Mouse (Mus musculus): ENCODE measurements around the gene Kdm7a. TPM values are rescaled to one million over a fixed set of nuclear protein-coding genes. Genes with fewer than 3 reads are reported as not detected.

The Kdm7a gene
- polyA plus RNA-seq, 1 experiment from 2014 or later = 11.2 TPM

DNA sequence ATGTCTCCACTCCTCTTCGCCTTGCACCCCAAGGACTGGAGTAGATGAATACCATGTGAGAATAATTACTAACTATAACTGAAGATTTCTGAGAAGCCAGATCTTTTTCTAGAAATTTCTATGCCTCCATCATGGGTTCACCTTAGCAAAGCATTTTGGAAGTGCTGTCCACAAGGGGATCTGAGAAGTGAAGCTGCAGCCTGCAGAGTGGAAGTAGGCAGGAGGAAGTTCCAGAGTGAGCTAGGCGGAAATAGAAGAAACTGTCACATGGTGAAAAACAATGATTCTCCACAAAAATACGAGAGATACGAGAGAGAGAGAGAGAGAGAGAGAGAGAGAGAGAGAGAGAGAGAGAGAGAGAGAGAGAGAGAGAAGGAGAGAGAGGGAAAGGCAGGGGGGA, 26.0 kb upstream of the Kdm7a start:
- H3K27me3 ChIP-seq = no peaks in the 10 kb centered on the region
- no peak for TF ChIP-seq CTCF (IDR thresholded peaks at IDR 0.05)
- in situ Hi-C loops (cut with MboI; ENCODE audit: low pct_unique_long_range_greater_than_20kb) = no loop called here
- DNase-seq (ENCODE audit: low read depth, low spot score) = no peak
- ChIA-PET CTCF (interaction anchor here (0.8 to 1.3 kb wide), 2 partner anchors 9 kb away, joined by 3 to 4 read pairs; no protein-coding TSS in a partner anchor), POLR2A (interaction anchor here (0.9 kb wide), 1 partner anchor 10 kb away, joined by 5 read pairs; no protein-coding TSS in a partner anchor)
- no peak for ATAC-seq

DNA sequence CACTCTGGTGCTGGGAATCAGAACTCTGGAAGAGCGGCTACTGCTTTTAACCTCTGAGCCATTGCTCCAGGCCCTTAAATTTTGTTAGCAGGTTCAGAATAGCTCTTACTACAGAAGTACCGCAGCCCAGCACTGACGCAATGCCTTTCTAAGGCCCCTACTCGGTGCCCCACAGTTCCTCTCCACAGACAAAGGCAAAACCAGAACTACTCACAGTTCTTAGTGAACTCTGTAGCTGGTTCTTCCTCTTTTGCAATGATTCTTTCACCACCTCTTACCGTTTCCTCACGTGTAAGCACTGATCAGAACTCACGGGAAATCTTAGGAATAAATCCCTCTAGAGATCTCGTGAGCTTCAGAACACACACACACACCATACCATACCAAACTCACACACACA, 24.1 kb upstream of the Kdm7a start:
- no peaks in the 10 kb centered on the region for H3K27me3 ChIP-seq
- in situ Hi-C loops (cut with MboI; ENCODE audit: low pct_unique_long_range_greater_than_20kb) = no loop called here
- POLR2A ChIA-PET = no interaction called here
- no peak for TF ChIP-seq CTCF (IDR thresholded peaks at IDR 0.05)
- DNase-seq (ENCODE audit: low read depth, low spot score) (no peak), ATAC-seq (no peak)
- CTCF ChIA-PET = interaction anchor here (3.5 kb wide), 1 partner anchor 16 kb away, joined by 10 read pairs; no protein-coding TSS in a partner anchor

- CTCF ChIA-PET = no interaction called here
- ATAC-seq = no peak
Measured at GRCm38 (mm10) chr6:39226610-39226955, 20.0 kb upstream of the Kdm7a start.

DNA sequence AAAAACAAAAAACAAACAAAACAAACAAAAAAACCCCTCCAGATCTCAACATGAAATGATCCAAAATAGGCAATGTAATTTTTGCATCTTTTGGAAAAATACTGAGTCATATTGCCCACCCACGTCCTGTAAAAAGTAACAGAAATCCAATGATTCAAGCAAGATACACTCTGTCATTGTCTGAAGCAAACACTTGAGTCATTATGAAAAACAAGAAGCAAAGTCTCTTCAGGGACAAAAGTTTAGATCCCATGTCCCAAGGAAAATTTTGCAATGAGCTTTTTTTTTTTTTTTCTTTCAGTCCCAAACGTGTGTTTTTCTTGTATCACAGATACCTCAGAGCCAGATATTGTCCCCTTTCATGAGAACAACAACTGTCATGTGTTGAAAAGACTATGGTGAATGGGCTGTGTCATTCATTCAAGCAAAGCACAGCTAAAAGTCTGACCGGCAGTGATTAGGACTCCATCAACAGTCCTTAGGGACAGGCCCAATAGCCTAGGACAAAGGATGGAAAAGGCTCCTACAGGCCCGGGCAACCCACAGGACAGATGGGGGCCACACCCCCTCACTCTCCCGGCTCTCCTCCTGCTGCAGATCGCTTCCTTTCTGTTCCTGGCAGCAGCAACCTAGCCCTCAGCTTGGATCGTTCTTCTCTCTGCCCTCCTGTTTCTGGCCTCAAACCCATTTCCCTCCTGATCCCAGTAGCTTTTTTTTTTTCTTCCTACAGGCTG, 19.5 kb upstream of the Kdm7a start:
- ChIA-PET POLR2A (interaction anchor here (0.6 to 0.9 kb wide), 2 partner anchors 16 to 23 kb away, joined by 3 to 5 read pairs; no protein-coding TSS in a partner anchor), CTCF (no interaction called here)
- no peak for TF ChIP-seq CTCF (IDR thresholded peaks at IDR 0.05)
- no peak for DNase-seq (ENCODE audit: low read depth, low spot score)
- ATAC-seq = no peak
- no peaks in the 10 kb centered on the region for H3K27me3 ChIP-seq
- in situ Hi-C loops (cut with MboI; ENCODE audit: low pct_unique_long_range_greater_than_20kb) = no loop called here

More at GRCm38 (mm10) chr6:39226610-39226955, 20.0 kb upstream of the Kdm7a start:
- TF ChIP-seq CTCF (IDR thresholded peaks at IDR 0.05) = no peak
- POLR2A ChIA-PET = interaction anchor here (0.9 kb wide), 1 partner anchor 16 kb away, joined by 3 read pairs; no protein-coding TSS in a partner anchor
- H3K27me3 ChIP-seq = no peaks in the 10 kb centered on the region
- in situ Hi-C loops (cut with MboI; ENCODE audit: low pct_unique_long_range_greater_than_20kb) = no loop called here
- DNase-seq (ENCODE audit: low read depth, low spot score) = no peak

- no peak for DNase-seq (ENCODE audit: low read depth, low spot score)
- ATAC-seq = no peak
- in situ Hi-C loops (cut with MboI; ENCODE audit: low pct_unique_long_range_greater_than_20kb) = no loop called here
- ChIA-PET CTCF (interaction anchor here (1.2 to 1.7 kb wide), 2 partner anchors 9 to 13 kb away, joined by 4 to 5 read pairs; no protein-coding TSS in a partner anchor), POLR2A (no interaction called here)
- H3K27me3 ChIP-seq = no peaks in the 10 kb centered on the region
- no peak for TF ChIP-seq CTCF (IDR thresholded peaks at IDR 0.05)
Measured at GRCm38 (mm10) chr6:39223328-39223885, 16.8 kb upstream of the Kdm7a start.

GRCm38 (mm10) chr6:39222487-39222886, 15.9 kb upstream of the Kdm7a start:
- DNase-seq (ENCODE audit: low read depth, low spot score) = no peak
- TF ChIP-seq CTCF (IDR thresholded peaks at IDR 0.05) = no peak
- ChIA-PET CTCF (no interaction called here), POLR2A (interaction anchor here (0.8 kb wide), 1 partner anchor 10 kb away, joined by 5 read pairs; no protein-coding TSS in a partner anchor)
- no peak for ATAC-seq
- in situ Hi-C loops (cut with MboI; ENCODE audit: low pct_unique_long_range_greater_than_20kb) = no loop called here
- H3K27me3 ChIP-seq = no peaks in the 10 kb centered on the region

GRCm38 (mm10) chr6:39217961-39218360, 11.4 kb upstream of the Kdm7a start:
- TF ChIP-seq CTCF (IDR thresholded peaks at IDR 0.05) = no peak
- ChIA-PET POLR2A (no interaction called here), CTCF (no interaction called here)
- ATAC-seq (no peak), DNase-seq (ENCODE audit: low read depth, low spot score) (no peak)
- in situ Hi-C loops (cut with MboI; ENCODE audit: low pct_unique_long_range_greater_than_20kb) = no loop called here
- no peaks in the 10 kb centered on the region for H3K27me3 ChIP-seq

DNA sequence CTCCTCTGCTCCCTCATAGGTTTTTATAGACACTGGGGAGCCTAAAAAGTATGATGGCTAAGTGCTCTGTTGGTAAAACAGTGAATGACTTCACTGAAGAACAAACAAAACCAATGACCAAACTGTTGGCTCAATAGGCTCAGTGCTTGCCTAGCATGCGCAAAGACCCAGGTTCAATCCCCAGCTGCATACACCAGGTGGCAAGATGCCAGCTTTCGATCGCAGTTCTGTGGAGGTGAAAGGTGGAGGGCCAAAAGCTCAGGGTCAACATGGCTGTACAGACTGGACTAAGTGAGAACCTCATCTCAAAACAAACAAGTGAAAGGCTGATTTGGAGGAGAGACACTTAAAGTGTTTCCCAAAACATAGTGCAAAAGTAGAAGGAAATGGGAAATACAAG, 10.5 kb upstream of the Kdm7a start:
- ATAC-seq (no peak), DNase-seq (ENCODE audit: low read depth, low spot score) (no peak)
- in situ Hi-C loops (cut with MboI; ENCODE audit: low pct_unique_long_range_greater_than_20kb) = no loop called here
- CTCF ChIA-PET = no interaction called here
- no peak for TF ChIP-seq CTCF (IDR thresholded peaks at IDR 0.05)
- POLR2A ChIA-PET = no interaction called here
- H3K27me3 ChIP-seq = no peaks in the 10 kb centered on the region

DNA sequence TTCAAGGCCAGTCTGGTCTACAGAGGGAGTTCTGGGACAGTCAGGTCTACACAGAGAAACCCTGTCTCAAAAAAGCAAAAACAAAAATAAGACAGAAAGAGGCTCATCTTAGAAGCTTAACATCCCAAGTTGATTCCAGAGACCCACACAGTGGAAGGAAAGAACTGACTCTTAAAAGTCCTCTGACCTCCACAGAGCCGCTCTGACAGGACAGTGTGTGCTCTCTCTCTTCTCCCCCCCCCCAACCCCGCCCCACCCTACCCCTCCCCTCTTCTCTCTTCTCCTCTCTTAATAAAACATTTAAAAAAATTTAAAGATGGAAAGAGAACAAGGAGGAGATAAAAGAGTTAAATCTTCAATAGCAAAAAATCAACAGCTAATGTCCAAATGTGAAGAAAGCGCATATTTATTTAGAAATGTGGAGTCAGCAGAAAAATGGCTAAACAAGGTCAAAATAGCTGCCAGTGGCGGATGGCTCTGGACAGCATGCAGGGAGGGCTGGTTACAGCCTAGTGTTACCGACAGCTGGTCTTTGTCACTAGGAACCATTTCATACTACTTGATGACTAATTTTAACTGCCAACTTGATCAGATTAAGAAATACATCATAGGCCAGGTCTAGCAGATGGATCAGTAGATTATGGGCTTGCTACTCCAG, 8.5 kb upstream of the Kdm7a start:
- no peak for DNase-seq (ENCODE audit: low read depth, low spot score)
- in situ Hi-C loops (cut with MboI; ENCODE audit: low pct_unique_long_range_greater_than_20kb) = no loop called here
- H3K27me3 ChIP-seq = no peaks in the 10 kb centered on the region
- CTCF ChIA-PET = interaction anchor here (2.1 kb wide), 1 partner anchor 15 kb away, joined by 10 read pairs; no protein-coding TSS in a partner anchor
- no peak for ATAC-seq
- POLR2A ChIA-PET = no interaction called here
- no peak for TF ChIP-seq CTCF (IDR thresholded peaks at IDR 0.05)

DNA sequence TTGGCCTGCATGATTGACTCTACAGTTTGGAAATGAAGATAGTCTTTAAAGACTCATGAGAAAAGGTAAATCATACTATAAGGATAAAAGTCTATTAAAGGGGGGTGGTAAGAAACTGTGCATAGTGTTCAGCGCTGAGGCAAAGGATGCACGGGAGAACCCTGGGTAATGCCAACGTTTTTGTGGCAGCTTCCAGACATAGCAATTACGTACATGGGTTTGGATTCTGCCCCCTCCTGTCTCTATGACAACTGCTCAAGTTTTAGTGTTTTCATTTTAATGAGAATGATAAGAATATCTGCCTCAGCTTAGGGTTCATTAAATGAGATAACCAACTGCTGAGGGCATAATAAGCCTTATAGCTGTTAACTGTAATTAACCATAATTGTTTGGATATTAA, 3.1 kb upstream of the Kdm7a start:
- ChIA-PET POLR2A (interaction anchor here (0.6 kb wide), 1 partner anchor 141 kb away, joined by 3 read pairs; no protein-coding TSS in a partner anchor), CTCF (interaction anchor here (0.7 to 1.3 kb wide), 2 partner anchors 10 to 107 kb away, joined by 3 read pairs; no protein-coding TSS in a partner anchor)
- DNase-seq (ENCODE audit: low read depth, low spot score) = no peak
- H3K27me3 ChIP-seq = no peaks in the 10 kb centered on the region
- TF ChIP-seq CTCF (IDR thresholded peaks at IDR 0.05) = no peak
- in situ Hi-C loops (cut with MboI; ENCODE audit: low pct_unique_long_range_greater_than_20kb) = no loop called here
- ATAC-seq = no peak

DNA sequence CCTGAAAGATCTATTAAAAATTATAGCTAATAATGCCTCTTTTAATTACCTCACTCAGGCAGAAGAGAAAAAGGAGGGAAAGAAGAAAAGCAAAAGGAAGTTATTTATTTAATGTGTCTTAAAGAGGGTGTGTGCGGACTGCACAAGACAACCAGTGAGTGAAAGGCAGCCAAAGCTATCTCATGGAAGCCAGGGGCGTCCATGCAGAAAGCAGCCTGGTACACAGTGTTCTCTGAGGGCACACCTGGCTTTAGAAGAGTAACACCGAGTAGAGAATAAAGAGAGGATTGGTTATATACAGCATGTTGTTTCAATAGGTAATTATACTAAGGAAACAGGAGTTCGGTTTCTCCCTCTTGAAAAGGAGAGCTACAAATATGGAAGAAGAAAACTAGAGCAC, 1.6 kb upstream of the Kdm7a start:
- no peaks in the 10 kb centered on the region for H3K27me3 ChIP-seq
- no peak for TF ChIP-seq CTCF (IDR thresholded peaks at IDR 0.05)
- no peak for DNase-seq (ENCODE audit: low read depth, low spot score)
- POLR2A ChIA-PET = no interaction called here
- no peak for ATAC-seq
- CTCF ChIA-PET = no interaction called here
- in situ Hi-C loops (cut with MboI; ENCODE audit: low pct_unique_long_range_greater_than_20kb) = no loop called here
